Mouse (Mus musculus) neural tube, embryonic 14.5 days (tissue): ENCODE measurements around the gene Stil. TPM values are rescaled to one million over a fixed set of nuclear protein-coding genes. Genes with fewer than 3 reads are reported as not detected.

Experiments used
- polyA plus RNA-seq: library from polyadenylated mRNA; unstranded; fragments of >200 nt; fragmentation: Nextera tagmentation; extraction: Ambion mirVana; gene quantifications from 2 replicates; pipeline ENCODE4 v1.2.1, GENCODE M21; 2014

The Stil gene
- polyA plus RNA-seq, 1 experiment from 2014 or later = 1.3 TPM

Other genes with a start within 250 kb of the Stil start
- not detected in 2 replicates for gene Gm12830, start 178.4 kb upstream of the Stil start, polyA plus RNA-seq
- not detected in 2 replicates for gene Foxd2, start 91.3 kb upstream of the Stil start, polyA plus RNA-seq
- not detected in 2 replicates for gene Foxe3, start 74.1 kb upstream of the Stil start, polyA plus RNA-seq
- 207 and 221 TPM in 2 replicates for gene Cmpk1, start 12.9 kb upstream of the Stil start, polyA plus RNA-seq
- gene Tal1, start 56.3 kb downstream of the Stil start, polyA plus RNA-seq = 2.3 TPM in 2 replicates
- 2.4 and 2.7 TPM in 2 replicates for gene Pdzk1ip1, start 88.5 kb downstream of the Stil start, polyA plus RNA-seq
- gene Cyp4x1, start 134.1 kb downstream of the Stil start, polyA plus RNA-seq = 10.8 and 11.6 TPM in 2 replicates
- not detected in 2 replicates for gene Cyp4a29, start 241.9 kb downstream of the Stil start, polyA plus RNA-seq